Mouse (Mus musculus) heart, adult 9 months (tissue): ENCODE measurements around the gene Dner.

Source experiments
- DNase-seq, 2 experiments: peaks; one replicate each; pipeline ENCODE4 v3.0.0; 2022; ENCODE audit warnings: low spot score in 2 of 2

Dner gene

DNA sequence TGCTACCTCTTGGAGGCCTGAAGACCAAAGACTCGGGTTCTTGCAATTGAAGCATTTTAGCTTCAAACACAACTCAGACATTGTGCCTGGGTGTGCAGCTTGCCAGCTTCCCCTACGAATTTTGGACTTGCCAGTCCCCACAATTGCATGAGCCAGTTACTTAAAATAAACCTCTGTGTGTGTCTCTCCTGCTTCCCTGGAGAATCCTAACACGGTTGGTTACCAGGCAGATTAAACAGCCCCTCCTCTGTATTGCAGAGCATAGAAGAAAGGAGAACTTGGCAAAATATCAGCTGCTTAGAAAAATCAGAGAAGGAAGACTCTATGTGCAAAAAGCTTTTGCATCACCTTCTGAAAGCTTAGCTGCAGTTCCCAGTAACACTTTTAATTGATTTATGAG lies 252.4 kb downstream of the Dner start:
- DNase-seq, result no peak

DNA sequence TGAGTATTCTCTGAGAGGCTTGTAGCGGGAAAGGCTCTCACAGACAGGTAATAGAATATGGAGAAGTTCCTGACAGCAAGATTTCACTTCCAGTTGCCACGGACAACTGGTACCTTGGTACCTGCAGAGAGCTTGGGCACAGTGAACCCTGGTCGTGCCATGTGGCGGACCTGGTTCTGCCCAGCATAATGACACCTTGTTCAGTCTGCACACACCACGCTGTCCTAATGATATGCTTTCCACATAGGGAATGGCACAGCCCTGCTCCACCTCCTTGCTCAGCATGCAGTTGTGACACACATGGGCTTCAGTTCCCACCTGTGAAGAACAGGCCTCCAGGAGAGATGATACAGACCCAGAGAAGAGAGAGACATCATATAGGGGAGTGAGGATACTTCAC lies 253.0 kb downstream of the Dner start:
- DNase-seq, result no peak

DNA sequence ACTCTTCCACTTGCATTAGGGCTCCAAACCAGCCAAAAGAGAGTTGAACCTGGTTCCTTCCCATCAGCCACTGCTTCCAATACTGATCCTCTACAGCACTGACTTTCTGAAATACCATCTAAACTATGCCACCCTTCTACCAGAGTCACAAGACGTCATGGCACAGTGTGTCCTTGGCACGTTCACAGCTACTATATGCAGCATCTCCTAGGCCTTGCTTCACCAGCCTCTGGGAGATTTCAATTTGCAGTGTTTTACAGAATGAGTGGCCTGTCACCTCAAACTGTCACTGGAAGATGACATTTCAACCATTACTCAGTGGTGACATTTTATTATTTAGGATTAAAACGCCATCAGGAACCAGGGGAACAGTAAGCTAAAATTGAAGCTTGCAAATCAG lies 254.6 kb downstream of the Dner start:
- no peak for DNase-seq

DNA sequence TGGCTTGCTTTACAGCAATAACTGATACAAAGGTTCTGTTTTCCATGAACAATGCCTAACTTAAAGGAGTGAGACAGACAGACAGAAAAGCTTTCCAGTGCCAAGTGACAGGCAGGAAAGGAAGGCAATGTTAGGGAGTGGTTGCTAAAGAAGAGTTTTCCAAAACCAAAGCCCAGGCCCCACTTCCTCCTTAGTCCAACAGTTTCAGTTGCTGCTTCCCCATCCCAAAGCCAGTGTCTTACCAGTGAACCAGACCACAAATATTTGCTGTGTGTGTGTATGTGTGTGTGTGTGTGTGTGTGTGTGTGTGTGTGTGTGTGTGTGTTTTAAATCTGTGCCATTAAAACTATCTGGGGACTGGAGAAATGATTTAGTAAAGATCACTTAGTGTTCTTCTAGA lies 258.5 kb downstream of the Dner start:
- DNase-seq, result peak; percentile 17 to 23

DNA sequence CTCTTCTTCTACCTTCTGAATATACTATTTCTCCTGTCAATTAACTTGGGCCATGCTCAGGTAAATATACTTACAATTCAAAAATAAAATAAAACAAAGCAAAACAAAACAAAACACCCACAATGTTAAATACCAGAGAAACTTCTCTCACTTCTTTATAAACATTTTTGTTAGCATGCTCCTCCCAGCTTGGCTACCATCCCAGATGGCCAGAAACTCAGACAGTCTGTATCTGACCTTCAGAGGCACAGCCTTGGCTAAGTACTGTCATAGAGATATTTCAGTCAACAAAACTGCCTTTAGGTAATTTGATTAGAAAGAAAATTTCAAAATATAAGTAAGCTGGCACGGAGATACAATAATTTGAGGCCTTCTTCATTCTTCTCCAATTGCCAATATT lies 259.7 kb downstream of the Dner start:
- no peak for DNase-seq

DNA sequence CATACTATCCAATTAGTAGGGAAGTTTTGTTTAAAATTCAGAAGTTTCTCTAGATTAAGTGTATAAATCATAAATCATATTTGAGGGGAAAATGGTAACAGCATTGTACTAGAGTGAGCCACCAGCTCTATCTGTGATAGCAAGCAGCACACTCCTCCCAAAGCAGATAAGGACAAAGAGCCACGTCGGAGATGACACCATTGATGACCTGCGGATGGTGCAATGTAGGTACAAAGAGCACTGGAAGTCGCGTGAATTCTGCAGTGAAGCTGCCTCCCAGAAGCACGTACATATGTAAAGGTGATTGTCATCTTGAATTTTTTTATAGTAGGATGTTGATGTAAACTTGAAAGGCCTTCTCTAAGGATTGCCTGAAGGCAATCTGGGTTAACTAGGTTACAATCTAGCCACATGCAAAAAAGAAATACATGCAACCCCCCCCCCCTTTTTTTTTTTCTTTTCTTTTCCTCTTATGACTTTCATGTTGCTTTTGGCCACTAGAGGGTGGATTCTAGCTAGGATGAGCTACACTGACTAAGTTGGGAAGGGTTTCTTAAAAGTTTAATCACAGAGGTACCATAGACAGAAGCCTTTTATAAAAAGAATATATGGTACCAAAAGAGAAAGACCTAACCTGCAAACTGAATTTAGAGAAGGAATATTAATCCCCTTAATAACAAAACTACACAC lies 262.6 kb downstream of the Dner start:
- no peak for DNase-seq

DNA sequence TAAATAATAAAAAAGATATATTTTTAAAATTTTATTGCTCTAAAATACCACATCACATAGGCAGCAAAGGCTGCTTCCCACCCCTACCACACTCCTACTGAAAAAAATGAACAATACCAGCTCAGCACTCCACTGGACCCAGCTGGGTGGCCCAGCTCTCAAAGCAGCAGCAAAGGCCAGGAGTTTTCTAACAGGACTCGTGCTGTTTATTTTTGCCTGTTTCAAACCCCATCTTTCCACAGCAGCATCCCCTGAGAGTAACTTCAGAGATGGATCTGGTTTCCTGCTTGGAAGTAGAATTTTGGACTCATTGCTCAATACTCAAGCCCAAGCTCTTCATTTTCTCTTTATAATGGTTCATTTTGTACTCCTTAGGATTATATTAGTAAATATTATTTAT lies 263.7 kb downstream of the Dner start:
- peak; percentile 49 to 52 for DNase-seq

DNA sequence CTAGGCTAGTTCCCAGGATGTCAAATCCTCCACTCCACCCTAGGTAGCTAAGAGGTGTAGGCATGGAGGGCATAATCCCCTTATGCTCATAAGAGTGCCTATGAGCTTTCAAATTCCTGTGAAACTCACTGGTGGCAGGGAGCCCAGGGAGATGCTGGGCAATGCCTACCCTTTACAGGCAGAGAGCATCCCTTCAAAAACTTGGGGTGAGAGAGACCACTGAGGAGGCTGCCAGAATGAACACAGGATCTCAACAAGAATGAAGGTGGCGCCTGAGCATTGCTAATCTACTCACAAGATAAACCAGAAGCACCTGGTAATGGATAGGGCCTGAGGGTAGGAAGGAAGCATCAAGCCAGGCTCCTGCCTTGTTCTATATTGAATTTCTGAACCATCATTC lies 267.7 kb downstream of the Dner start:
- DNase-seq, result no peak

DNA sequence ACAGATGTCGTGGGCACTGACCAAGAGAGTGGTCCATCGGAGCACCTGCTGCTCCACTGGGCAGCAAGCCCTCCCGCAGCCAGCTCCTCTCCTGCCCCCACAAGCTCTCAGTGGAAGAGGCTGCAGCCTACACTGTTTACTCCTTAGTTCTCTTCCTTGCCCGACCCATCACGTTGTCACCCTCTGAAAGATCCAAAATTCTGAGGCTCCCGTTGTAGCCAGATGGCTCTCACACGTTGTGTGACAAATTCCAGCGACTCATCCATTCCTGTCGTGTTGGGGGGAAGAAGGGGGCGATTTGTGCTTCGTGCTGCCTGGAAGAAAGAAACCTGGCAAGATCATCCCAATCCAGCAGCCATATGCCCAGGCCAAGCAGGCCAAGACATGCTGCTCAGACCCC lies 268.3 kb downstream of the Dner start:
- no peak for DNase-seq

DNA sequence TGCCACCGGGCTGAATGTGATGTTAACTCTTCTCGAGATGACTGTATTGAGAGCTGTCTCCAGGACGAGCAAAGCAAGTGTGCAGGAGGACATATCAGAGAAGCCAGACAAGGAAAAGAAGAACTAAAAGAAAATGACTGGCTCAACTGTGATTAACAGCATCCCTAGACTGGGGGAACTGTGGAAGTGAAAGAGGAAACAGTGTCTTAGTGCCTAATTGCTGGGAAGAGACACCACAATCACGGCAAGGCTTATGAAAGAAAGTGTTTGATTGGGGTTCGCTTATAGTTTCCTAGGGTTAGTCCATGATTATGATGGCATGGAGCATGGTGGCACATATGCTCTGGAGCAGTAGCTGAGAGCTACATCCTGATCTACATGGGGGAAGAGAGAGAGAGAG lies 269.3 kb downstream of the Dner start:
- DNase-seq, result peak in 1 of 2 experiments; percentile 20

DNA sequence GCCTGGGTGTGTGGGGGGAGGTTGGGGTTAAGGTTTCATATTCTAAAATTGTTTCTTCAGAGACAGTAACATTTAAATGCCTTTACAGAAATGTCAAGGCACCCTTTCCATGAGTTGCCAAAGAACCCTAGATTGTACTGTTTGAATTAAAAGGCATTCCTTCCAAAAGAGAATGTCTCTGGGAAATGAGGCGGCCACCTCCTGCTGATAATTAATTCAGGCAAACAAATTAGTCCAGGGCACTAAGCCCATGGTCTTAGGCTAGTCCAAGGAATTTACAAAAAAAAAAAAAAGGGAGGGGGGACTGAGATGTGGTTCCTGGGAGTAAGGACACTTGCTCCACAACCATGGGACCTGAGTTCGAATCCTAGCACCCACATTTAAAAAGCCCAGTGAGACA lies 273.1 kb downstream of the Dner start:
- DNase-seq, result no peak

DNA sequence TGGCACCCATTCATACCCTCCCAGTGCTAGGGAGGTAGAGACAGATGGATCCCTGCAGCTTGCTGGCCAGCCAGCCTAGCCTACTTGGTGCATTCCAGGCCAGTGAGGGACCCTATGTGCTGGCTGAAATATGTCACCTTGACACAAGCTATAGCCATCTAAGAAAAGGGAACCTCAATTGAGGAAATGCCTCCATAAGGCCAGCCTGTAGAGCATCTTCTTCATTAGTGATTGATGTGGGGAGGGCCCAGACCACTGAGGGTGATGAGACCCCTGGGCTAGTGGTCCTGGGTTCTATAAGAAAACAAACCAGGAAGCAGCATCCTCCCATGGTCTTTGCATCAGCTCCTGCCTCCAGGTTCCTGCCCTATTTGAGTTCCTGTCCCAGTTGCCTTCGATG lies 274.2 kb downstream of the Dner start:
- no peak for DNase-seq

DNA sequence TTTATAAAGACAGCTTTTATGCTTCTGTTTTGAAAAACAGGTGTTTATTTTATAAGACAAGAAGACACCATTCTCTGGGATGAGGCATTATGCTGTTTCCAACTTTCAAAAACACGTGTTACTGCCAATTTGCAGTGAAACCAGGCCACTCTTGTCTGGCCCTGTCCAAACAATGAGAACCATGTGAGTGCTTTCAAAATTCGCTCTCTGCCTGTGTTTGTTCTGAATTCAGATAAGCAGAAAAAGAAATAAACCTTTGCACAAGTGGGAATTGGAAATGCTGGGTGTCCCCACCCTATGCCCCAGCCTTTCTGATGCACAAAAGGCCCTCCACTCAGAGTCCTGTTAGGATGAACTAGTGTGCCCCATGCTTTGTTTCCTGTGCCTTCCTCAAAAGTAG lies 276.6 kb downstream of the Dner start:
- DNase-seq, result peak in 1 of 2 experiments; percentile 30

DNA sequence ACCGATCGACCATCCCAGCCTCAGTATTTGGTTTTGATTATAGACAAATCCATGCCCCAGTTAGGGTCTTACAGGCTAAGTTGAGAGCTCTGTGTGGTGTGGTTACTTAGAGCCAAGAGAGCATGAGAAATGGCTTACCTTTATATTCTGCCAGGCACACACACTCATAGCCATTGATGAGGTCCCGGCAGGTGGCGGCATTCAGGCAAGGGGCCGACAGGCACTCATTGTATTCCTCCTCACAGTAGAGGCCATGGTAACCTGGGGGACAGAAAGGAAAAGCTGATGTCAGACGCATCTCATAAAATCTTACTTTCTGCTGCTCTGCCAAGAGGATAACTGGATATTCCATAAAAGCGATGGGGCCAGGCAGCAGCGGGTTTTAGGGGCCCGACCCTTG lies 277.5 kb downstream of the Dner start:
- DNase-seq, result no peak

DNA sequence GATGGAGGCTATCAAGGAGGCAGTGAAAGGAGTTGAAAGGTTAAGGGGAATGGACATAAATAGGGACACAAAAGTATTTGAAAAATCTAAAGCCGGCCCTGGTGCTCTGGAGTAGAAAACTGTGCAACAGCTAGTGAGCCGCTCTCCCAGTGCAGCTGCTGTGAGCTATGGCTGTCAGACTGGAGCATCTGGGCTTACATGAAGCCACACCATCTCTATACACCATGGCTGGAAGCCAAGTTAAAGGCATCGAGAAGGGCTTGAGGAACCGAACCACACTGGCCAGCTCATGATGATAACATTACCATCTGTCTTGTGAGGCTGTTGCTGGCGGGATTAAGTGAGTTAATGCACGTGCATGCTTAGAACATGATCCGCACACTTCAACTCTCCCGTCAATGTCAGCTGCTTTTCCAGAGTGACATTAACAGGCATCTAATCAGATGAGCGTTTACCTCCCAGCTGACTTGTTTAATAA lies 278.2 kb downstream of the Dner start:
- DNase-seq, result no peak

DNA sequence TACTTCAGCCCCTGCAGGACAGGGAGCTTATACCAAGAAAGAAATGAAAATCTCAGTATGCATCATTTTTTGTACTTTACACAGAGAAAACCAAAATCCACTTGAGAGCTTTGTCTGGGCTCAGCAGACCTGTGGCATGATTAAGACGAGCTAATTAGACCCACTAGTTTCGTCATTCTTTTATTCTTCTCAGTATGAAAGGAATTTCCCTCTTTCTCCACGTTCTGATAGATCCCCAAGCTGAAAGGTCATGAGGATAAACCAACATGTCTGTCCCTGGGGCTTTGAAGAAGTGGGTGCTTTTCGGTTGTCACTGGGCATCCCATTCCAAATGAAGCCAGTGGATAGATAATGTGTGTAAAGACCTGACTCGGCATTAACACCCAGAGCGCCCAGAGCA lies 278.7 kb downstream of the Dner start:
- no peak for DNase-seq

DNA sequence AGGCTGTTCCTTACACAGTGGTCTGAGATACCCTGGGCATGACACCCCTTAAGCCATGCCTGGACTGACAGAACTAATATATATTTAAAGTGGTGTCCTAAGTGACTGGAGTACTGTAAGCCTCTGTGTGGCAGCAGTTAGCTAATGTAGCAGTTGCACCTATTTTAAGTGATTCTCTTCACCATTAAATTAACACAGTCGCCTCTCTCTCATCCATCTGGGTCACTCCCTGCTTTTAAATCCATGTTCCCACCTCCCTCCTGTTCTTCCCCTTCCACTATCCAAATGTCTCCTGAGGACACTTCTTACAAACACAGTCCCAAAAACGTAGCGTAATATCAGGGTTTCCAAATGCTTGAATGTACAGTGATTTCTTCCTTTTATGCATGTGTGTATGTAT lies 281.6 kb downstream of the Dner start:
- no peak for DNase-seq

DNA sequence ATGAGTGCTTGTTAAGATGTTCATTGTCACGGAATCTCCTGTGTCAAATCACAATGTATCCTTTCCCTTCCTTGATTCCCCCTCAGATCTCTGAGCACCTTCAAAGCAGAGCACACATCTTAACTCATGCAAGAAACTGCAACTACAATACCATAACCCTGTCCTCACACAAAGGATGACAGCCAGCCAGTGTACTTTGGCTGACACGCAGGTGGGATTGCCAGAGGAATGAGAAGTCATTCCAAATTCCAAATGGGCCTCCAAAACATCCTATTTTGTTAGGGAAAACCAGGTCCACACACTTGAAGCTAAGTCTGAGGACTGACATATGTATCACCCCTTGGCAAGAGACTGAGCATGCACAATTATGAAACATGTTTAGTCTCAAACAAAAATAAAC lies 286.5 kb downstream of the Dner start:
- peak; percentile 49 to 58 for DNase-seq

DNA sequence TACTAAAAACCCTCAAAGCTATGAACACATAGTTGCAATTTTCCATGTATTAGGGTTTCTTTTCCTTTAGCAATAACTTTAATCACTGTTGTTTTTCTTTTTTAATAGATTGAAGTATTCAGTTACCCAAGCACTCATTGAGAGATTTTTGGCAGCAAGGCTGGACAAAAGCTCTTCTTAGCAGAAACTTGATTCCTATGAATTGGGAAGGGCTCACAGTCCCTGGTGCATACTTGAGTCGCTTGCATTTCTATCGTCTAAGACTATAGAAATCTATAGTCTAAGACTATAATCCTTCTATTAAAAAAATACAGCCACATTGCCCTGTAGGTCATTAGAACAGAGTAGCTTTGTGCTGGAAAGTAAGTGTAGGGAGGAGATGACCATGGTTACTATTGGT lies 287.1 kb downstream of the Dner start:
- no peak for DNase-seq

DNA sequence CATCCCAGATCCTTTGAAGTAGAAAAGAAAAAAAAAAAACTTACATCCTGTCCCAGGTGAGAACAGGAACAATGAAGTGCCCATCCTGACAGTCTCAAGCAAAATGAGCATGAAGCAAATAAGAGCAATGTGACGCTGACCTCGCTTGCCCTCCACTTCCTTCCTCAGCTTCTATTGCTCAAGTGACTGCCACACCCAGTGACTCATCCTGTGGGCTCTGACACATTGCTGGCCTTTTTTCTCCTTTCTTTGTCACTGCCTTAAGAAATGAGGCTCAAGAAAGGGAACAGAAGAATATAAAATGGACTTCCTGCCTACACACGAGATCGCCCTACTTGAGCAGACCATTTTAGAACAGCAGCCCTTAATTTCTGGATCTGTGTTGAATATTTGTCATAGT lies 289.1 kb downstream of the Dner start:
- peak; percentile 70 to 81 for DNase-seq

DNA sequence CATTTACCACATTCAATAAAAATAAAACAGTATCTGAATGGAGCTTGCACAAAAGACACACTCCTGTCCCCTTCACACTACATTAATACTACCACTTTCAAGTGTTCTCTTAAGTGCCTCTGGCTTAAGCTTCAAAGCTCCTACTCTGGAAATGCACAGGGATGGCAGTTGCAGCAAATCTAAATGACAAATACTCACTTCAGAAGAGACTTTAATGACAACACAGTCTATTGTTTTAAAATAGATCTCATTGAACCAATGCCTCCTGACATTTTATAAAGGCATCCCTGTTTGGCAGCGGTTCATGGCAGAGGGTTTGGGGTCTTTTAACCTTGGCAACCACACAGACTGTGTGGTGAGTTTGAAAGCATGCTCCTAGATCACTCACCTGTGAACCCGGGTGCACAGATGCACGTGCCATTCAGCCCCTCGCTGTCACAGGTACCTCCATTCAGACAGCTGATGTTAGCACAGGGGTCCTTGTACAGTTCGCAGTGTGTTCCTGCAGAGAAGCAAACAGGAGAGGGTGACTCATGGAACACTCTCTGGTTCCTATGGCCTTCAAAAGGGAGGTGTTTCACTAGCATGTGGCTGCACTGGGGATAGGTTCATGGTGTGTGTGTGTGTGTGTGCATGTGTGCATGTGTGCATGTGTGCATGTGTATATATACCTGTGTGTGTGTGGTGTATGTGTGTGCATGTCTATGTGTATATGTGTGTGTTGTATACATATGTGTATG lies 290.3 kb downstream of the Dner start:
- DNase-seq, result no peak

DNA sequence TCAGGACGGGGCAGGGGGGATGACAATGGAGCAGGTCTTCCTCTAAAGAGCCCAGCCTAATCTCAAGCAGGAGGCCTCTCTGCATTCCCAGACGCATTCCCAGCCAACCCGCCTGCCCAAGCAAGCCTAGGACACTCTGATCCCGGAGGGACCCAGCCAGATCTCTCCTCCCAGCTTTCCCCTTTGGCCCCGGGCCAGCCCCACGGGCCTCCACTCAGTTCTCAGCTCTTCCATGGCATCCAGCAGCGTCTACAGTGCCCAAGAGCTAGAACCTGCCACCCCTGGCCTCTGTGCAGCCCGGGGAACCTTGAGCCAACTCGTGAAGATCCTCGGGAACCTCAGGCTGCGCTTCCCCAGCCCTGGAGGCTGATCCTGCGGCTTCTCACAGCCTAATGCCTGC lies 291.1 kb downstream of the Dner start:
- peak; percentile 22 to 25 for DNase-seq

DNA sequence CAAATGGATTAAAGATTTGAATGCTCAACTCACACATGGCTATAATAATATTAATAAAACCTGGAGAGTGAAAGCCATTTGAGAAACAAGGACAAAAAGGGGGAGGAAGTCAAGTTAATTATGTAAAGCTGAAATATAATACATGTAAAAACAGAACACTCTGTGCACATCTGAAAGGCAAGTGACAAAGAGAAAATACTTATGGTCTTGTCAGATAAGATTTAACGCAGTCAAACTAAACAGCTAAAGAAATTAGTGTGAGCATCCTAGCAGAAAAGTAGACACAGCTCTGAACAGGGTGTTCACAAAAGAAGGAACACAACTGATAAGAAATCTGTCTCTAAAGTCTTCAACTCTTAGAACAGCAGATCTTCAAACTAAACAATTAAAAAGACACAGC lies 293.9 kb downstream of the Dner start:
- DNase-seq, result no peak

DNA sequence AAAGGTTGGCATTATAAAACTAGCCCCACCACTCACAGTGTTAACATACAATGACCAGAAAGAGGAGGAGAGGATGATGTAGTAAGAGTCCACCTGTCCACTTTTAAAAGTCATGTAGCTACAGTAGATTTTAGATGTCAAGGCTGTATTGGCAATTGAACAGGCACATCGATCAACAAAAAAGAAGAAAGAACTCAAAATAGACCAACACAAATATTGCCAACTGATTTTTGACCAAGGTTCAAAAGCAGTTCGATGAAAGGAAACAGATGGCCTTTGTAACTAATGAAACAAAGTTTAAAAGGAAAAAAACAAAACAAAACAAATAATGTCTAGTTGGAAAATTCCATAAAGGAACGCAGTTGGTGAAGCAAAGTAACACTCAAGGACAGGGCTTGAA lies 296.4 kb downstream of the Dner start:
- peak in 1 of 2 experiments; percentile 24 for DNase-seq
